Mouse (Mus musculus) lung, embryonic 16.5 days (tissue): Measurements from ENCODE around the gene Rnf34. TPM values are rescaled to one million over a fixed set of nuclear protein-coding genes. Genes with fewer than 3 reads are reported as not detected.

Experiments
- ATAC-seq: fragments of 200-750 bp; cut with Nextera tagmentation; 2 replicates; pipeline ENCODE4 v1.8.0; 2017; ENCODE audit warnings: low read depth, mild to moderate bottlenecking, moderate library complexity
- H3K27ac ChIP-seq: fragments of 300-500 bp; sonication (generic); 2 replicates; pipeline ENCODE4 v1.5.1; 2014; ENCODE audit warnings: mild to moderate bottlenecking, control low read depth, low read length
- H3K27me3 ChIP-seq: fragments of 300-500 bp; sonication (generic); 2 replicates; pipeline ENCODE4 v1.6.1; 2014; ENCODE audit warnings: low read depth, low read length, mixed read lengths; ENCODE audit not compliant: control insufficient read depth, insufficient read depth
- H3K36me3 ChIP-seq: fragments of 300-500 bp; sonication (generic); 2 replicates; pipeline ENCODE4 v1.6.1; 2014; ENCODE audit warnings: low read length; ENCODE audit not compliant: control insufficient read depth, insufficient read depth
- H3K4me1 ChIP-seq: fragments of 300-500 bp; sonication (generic); replicated peaks from 2 replicates; pipeline ENCODE4 v1.6.1; 2014; ENCODE audit warnings: low read length, mixed read lengths; ENCODE audit not compliant: control insufficient read depth, insufficient read depth
- H3K4me2 ChIP-seq: fragments of 300-500 bp; sonication (generic); 2 replicates; pipeline ENCODE4 v1.6.1; 2014; ENCODE audit warnings: low read depth, low read length, control low read depth
- H3K4me3 ChIP-seq: fragments of 300-500 bp; sonication (generic); 2 replicates; pipeline ENCODE4 v1.5.1; 2014; ENCODE audit warnings: mild to moderate bottlenecking, low read length, control low read depth
- H3K9ac ChIP-seq: fragments of 300-500 bp; sonication (generic); 2 replicates; pipeline ENCODE4 v1.6.1; 2014; ENCODE audit warnings: low read length, control low read depth
- H3K9me3 ChIP-seq: fragments of 300-500 bp; sonication (generic); 2 replicates; pipeline ENCODE4 v1.6.1; 2016; ENCODE audit warnings: low read length; ENCODE audit not compliant: control insufficient read depth
- WGBS: fragments of 180-500 bp; shearing (Covaris S2); extraction: QIAGEN DNeasy Blood & Tissue Kit; methylation state at CpG from one replicate; pipeline ENCODE4 v1.1.7; 2014; 5-methylcytosine and 5-hydroxymethylcytosine counted together
- polyA plus RNA-seq: library from polyadenylated mRNA; unstranded; fragments of >200 nt; fragmentation: Nextera tagmentation; extraction: Ambion mirVana; gene quantifications from 2 replicates; pipeline ENCODE4 v1.2.1, GENCODE M21; 2015

The Rnf34 gene
- polyA plus RNA-seq, 1 experiment from 2014 or later: 29.1 TPM

- Histone ChIP-seq H3K9me3 (no peaks in the 10 kb centered on the region), H3K9ac (no peak overlapping the region), H3K4me3 (no peak overlapping the region), H3K4me1 (no peaks in the 10 kb centered on the region; the same call in 1 of the 2 replicates), H3K4me2 (no peak overlapping the region), H3K27me3 (no peaks in the 10 kb centered on the region), H3K36me3 (no peaks in the 10 kb centered on the region), H3K27ac (no peak overlapping the region)
- ATAC-seq: no peak
- 64% methylated on average over 5 of the region's 5 CpGs for WGBS
Measured at GRCm38 (mm10) chr5:122920557-122920956, 70.7 kb downstream of the Rnf34 start.

Other genes starting within 250 kb of the Rnf34 start
- 41.3 and 46.0 TPM in 2 replicates for gene Ift81, start 235.5 kb upstream of the Rnf34 start, polyA plus RNA-seq
- 4.2 TPM in 2 replicates for gene P2rx7, start 206.1 kb upstream of the Rnf34 start, polyA plus RNA-seq
- gene P2rx4, start 142.5 kb upstream of the Rnf34 start, polyA plus RNA-seq: 19.6 and 22.7 TPM in 2 replicates
- 30.2 and 33.1 TPM in 2 replicates for gene Camkk2, start 70.6 kb upstream of the Rnf34 start, polyA plus RNA-seq
- gene Anapc5, start 28.7 kb upstream of the Rnf34 start, polyA plus RNA-seq: 400 and 403 TPM in 2 replicates
- 35.5 and 37.6 TPM in 2 replicates for gene Kdm2b, start 139.8 kb downstream of the Rnf34 start, polyA plus RNA-seq
- gene Orai1, start 165.0 kb downstream of the Rnf34 start, polyA plus RNA-seq: 18.2 and 19.3 TPM in 2 replicates
- 3.9 and 7.4 TPM in 2 replicates for gene Morn3, start 197.0 kb downstream of the Rnf34 start, polyA plus RNA-seq
- 12.4 and 14.5 TPM in 2 replicates for gene Tmem120b, start 218.4 kb downstream of the Rnf34 start, polyA plus RNA-seq